Mouse (Mus musculus) layer of hippocampus, adult 9-10 months (tissue): Measurements from ENCODE around the gene Sfi1.
"Not testable (repeated sequence)": the region's sequence is repeated elsewhere in the genome, so short reads cannot be mapped to it uniquely, and the experiment has no call there.

Experiments
- DNase-seq: peaks from one replicate; pipeline ENCODE4 v3.0.0; 2022; ENCODE audit warnings: low spot score

Gene Sfi1

GRCm38 (mm10) chr11:3193363-3193762 is at the start of gene Sfi1:
Gene Sfi1 (minus strand): TSS chr11:3193463.
- DNase-seq = no peak

GRCm38 (mm10) chr11:3242395-3242794 is 49.1 kb upstream of the Sfi1 start:
- no peak for DNase-seq

- DNase-seq = no peak
Observed at GRCm38 (mm10) chr11:3235277-3235676, 42.0 kb upstream of the Sfi1 start.

GRCm38 (mm10) chr11:3233704-3234103 is 40.4 kb upstream of the Sfi1 start:
- no peak for DNase-seq

- DNase-seq = no peak
Observed at GRCm38 (mm10) chr11:3232248-3232647, 39.0 kb upstream of the Sfi1 start.

- DNase-seq = no peak
Observed at GRCm38 (mm10) chr11:3227113-3227512, 33.9 kb upstream of the Sfi1 start.

GRCm38 (mm10) chr11:3223105-3223504 is 29.8 kb upstream of the Sfi1 start:
- DNase-seq = no peak

- DNase-seq = no peak
Observed at GRCm38 (mm10) chr11:3212526-3212925, 19.3 kb upstream of the Sfi1 start.

- DNase-seq = no peak
Observed at GRCm38 (mm10) chr11:3206783-3207182, 13.5 kb upstream of the Sfi1 start.

GRCm38 (mm10) chr11:3205207-3205606 is 11.9 kb upstream of the Sfi1 start:
- DNase-seq = no peak

- no peak for DNase-seq
Observed at GRCm38 (mm10) chr11:3203771-3204170, 10.5 kb upstream of the Sfi1 start.

- DNase-seq = no peak
Observed at GRCm38 (mm10) chr11:3202781-3203441, 9.6 kb upstream of the Sfi1 start.

- DNase-seq = peak; percentile 82
Observed at GRCm38 (mm10) chr11:3202231-3202701, 9.0 kb upstream of the Sfi1 start, which contains the start of gene Eif4enif1. Gene Eif4enif1 (plus strand): TSS chr11:3202392.

- DNase-seq = no peak
Observed at GRCm38 (mm10) chr11:3201326-3202230, 8.3 kb upstream of the Sfi1 start.

GRCm38 (mm10) chr11:3200636-3201035 is 7.4 kb upstream of the Sfi1 start:
- not testable (repeated sequence) for DNase-seq

GRCm38 (mm10) chr11:3182707-3183106 is 10.6 kb downstream of the Sfi1 start:
- DNase-seq = not testable (repeated sequence)

- not testable (repeated sequence) for DNase-seq
Observed at GRCm38 (mm10) chr11:3181971-3182370, 11.3 kb downstream of the Sfi1 start.

- peak; percentile 49 for DNase-seq
Observed at GRCm38 (mm10) chr11:3181250-3181649, 12.0 kb downstream of the Sfi1 start.

GRCm38 (mm10) chr11:3180510-3181160 is 12.6 kb downstream of the Sfi1 start:
- DNase-seq = not testable (repeated sequence)

GRCm38 (mm10) chr11:3179726-3180092 is 13.6 kb downstream of the Sfi1 start:
- DNase-seq = not testable (repeated sequence)

- not testable (repeated sequence) for DNase-seq
Observed at GRCm38 (mm10) chr11:3178968-3179725, 14.1 kb downstream of the Sfi1 start.
